Mouse (Mus musculus) liver, embryonic 14.5 days (tissue): ENCODE results near the gene Stk17b. TPM values are rescaled to one million over a fixed set of nuclear protein-coding genes. Genes with fewer than 3 reads are reported as not detected.
"Not testable (repeated sequence)": the region's sequence is repeated elsewhere in the genome, so short reads cannot be mapped to it uniquely, and the experiment has no call there.

Experiments
- ATAC-seq: fragments of 200-750 bp; cut with Nextera tagmentation; 2 replicates; pipeline ENCODE4 v1.8.0; 2017; ENCODE audit warnings: moderate number of reproducible peaks, mild to moderate bottlenecking, moderate library complexity; ENCODE audit not compliant: insufficient read depth
- DNase-seq, 3 experiments: peaks; one replicate each; pipeline ENCODE4 v3.0.0-alpha.2; 2012 to 2013; ENCODE audit warnings: low read depth in 3 of 3, low spot score in 3 of 3
- H3K27ac ChIP-seq: fragments of 300-500 bp; sonication (generic); 2 replicates; pipeline ENCODE4 v1.5.1; 2014; ENCODE audit warnings: moderate library complexity, mild to moderate bottlenecking, control low read depth, inconsistent platforms
- H3K27me3 ChIP-seq: fragments of 300-500 bp; sonication (generic); 2 replicates; pipeline ENCODE4 v1.6.1; 2014; ENCODE audit warnings: mild to moderate bottlenecking, low read length, moderate library complexity; ENCODE audit not compliant: control insufficient read depth, insufficient read depth
- H3K36me3 ChIP-seq: fragments of 300-500 bp; sonication (generic); replicated peaks from 2 replicates; pipeline ENCODE4 v1.6.1; 2014; ENCODE audit warnings: low read depth; ENCODE audit not compliant: control insufficient read depth, insufficient read depth
- H3K4me1 ChIP-seq, 2 experiments: fragments of 200-500 bp in 1 of 2; fragments of 300-500 bp in 1 of 2; sonication (generic) in 1 of 2; replicated peaks; 2 replicates each; pipeline ENCODE4 v1.6.1; 2012 to 2014; ENCODE audit warnings: antibody characterized with exemption in 1 of 2, inconsistent platforms in 1 of 2, low read length in 1 of 2; ENCODE audit not compliant: control insufficient read depth in 2 of 2, insufficient read depth in 2 of 2
- H3K4me2 ChIP-seq: fragments of 300-500 bp; sonication (generic); 2 replicates; pipeline ENCODE4 v1.6.1; 2014; ENCODE audit warnings: low read depth, mild to moderate bottlenecking, control low read depth, moderate library complexity
- H3K4me3 ChIP-seq, 2 experiments: fragments of 200-500 bp in 1 of 2; fragments of 300-500 bp in 1 of 2; sonication (generic) in 1 of 2; 2 replicates each; pipeline ENCODE4 v1.5.1; 2012 to 2014; ENCODE audit warnings: low read depth in 2 of 2, low read length in 2 of 2, mild to moderate bottlenecking in 2 of 2, control low read depth in 1 of 2, inconsistent platforms in 1 of 2, moderate library complexity in 1 of 2; ENCODE audit not compliant: insufficient read depth in 1 of 2
- H3K9ac ChIP-seq: fragments of 300-500 bp; sonication (generic); replicated peaks from 2 replicates; pipeline ENCODE4 v1.6.1; 2014; ENCODE audit warnings: mild to moderate bottlenecking, control low read depth, moderate library complexity
- H3K9me3 ChIP-seq: fragments of 300-500 bp; sonication (generic); 2 replicates; pipeline ENCODE4 v1.6.1; 2016; ENCODE audit warnings: low read length, mixed read lengths; ENCODE audit not compliant: control insufficient read depth
- CTCF ChIP-seq: IDR thresholded peaks from 2 replicates; pipeline ENCODE4 v1.5.1; 2016; ENCODE audit warnings: antibody characterized with exemption, low read depth, control low read depth
- EP300 ChIP-seq: IDR thresholded peaks from 2 replicates; pipeline ENCODE4 v1.6.1; 2016; ENCODE audit warnings: antibody characterized with exemption, low read depth
- WGBS: fragments of 180-500 bp; shearing (Covaris S2); extraction: QIAGEN DNeasy Blood & Tissue Kit; methylation state at CpG from one replicate; pipeline ENCODE4 v1.1.7; 2014; ENCODE audit not compliant: insufficient replicate concordance; 5-methylcytosine and 5-hydroxymethylcytosine counted together
- polyA plus RNA-seq, 2 experiments: library from polyadenylated mRNA; depleted of rRNA in 1 of 2; stranded (reverse) in 1 of 2; unstranded in 1 of 2; fragments of >200 nt; fragmentation: Nextera tagmentation in 1 of 2; extraction: Ambion mirVana in 1 of 2; gene quantifications; 2 replicates each; pipeline versions ENCODE4 v1.2.1 to v1.2.3; 2012 to 2014

The Stk17b gene
- polyA plus RNA-seq, 2 experiments: 6.8 to 19.8 TPM

DNA sequence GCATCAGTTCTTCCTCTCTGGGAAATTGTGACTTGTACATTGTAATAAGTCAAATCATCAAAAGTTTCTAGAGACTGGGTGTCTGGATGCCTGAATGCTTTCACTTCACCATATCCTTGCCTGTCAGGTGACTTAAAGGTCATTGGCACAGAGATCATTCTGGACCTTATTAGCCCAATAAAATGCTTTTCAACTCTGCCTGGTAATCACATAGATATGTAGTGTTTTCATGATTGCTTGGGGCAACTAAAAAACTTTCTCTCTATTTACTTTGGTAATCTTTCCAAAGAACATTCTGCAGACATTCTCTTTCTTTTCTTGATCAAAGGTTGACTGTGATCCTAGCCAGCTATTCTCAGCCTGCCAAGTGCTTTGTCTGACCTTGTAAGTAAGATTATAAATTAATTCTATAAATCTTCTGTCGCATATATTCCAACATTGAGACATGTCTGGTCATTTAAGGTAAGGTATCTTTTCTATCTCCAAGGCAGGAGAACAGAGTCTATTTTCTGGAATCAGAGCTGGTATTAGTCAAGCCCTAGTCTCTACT, 69.0 kb downstream of the Stk17b start:
- Histone ChIP-seq H3K27me3 (no peaks in the 10 kb centered on the region), H3K4me3 (no peak overlapping the region), H3K9ac (no peak overlapping the region), H3K27ac (no peak overlapping the region), H3K4me2 (no peak overlapping the region), H3K36me3 (no peaks in the 10 kb centered on the region), H3K4me1 (no peaks in the 10 kb centered on the region), H3K9me3 (no peaks in the 10 kb centered on the region)
- DNase-seq (no peak), ATAC-seq (no peak)
- TF ChIP-seq EP300 (no peak), CTCF (no peak)
- WGBS: 59% methylated on average over 1 of the region's 1 CpGs

DNA sequence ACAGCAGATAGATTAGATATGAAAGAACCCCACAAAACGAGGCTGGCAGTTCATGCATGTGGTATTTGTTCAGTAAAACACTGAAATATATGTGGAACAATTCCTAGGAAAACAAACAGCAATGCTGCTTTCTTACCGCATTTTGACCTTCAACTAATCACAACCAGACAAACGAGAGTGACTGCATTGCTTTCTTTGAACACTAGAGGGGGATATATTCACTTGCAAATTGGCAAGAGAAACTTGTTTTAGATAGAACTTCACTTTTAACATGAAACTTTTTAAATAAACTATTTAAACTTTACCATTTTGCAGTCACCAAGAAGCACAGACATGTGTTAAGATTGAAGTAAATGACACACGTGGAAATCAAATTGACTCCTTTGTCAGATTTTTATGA, 69.6 kb downstream of the Stk17b start:
- ATAC-seq (no peak), DNase-seq (peak; percentile 17 to 37 (median 24))
- WGBS: 4% methylated on average over 4 of the region's 4 CpGs

DNA sequence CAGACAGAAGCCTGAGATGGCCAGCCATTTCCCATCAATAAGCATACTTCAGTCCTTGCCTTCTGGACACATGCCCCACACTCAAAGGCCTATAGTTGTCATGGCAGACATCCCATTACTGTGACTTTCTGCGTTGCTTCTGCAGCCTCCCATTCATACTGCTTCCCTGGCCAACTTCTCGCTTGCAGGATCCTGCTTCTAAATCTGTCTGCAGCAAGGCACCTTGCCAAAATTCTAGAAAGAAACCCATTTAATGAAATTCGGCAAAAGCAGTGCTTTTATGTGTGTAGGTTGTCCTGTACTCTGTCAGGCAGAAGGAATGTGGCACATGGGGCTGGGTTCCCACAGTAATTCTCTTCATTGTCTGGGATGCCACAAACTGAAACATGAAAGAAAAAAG, 71.6 kb downstream of the Stk17b start:
- H3K4me3 ChIP-seq, H3K9me3 ChIP-seq, H3K4me1 ChIP-seq, DNase-seq, H3K27ac ChIP-seq, H3K4me2 ChIP-seq, H3K36me3 ChIP-seq, H3K9ac ChIP-seq, H3K27me3 ChIP-seq, ATAC-seq: not testable (repeated sequence)
- WGBS: 55% methylated on average over 2 of the region's 3 CpGs

More for the DNA sequence above, 69.6 kb downstream of the Stk17b start:
- H3K27ac ChIP-seq: no peak overlapping the region
- no peaks in the 10 kb centered on the region for H3K9me3 ChIP-seq
- no peak overlapping the region for H3K4me3 ChIP-seq
- no peaks in the 10 kb centered on the region for H3K4me1 ChIP-seq
- no peaks in the 10 kb centered on the region for H3K27me3 ChIP-seq
- no peaks in the 10 kb centered on the region for H3K36me3 ChIP-seq
- no peak overlapping the region for H3K9ac ChIP-seq
- TF ChIP-seq EP300 (no peak), CTCF (peak; percentile 63)
- no peak overlapping the region for H3K4me2 ChIP-seq

GRCm38 (mm10) chr1:53711069-53711468, 74.0 kb downstream of the Stk17b start:
- Histone ChIP-seq H3K9ac (no peak overlapping the region), H3K9me3 (no peaks in the 10 kb centered on the region), H3K4me3 (no peak overlapping the region), H3K27ac (no peak overlapping the region), H3K27me3 (no peaks in the 10 kb centered on the region), H3K4me2 (no peak overlapping the region), H3K4me1 (no peaks in the 10 kb centered on the region), H3K36me3 (no peaks in the 10 kb centered on the region)
- WGBS: 64% methylated on average over 9 of the region's 9 CpGs
- DNase-seq (no peak), ATAC-seq (no peak)
- TF ChIP-seq EP300 (no peak), CTCF (no peak)

- not testable (repeated sequence) for H3K9ac ChIP-seq, H3K9me3 ChIP-seq, DNase-seq, H3K4me3 ChIP-seq, H3K4me2 ChIP-seq, ATAC-seq, H3K27ac ChIP-seq, H3K36me3 ChIP-seq, H3K27me3 ChIP-seq, H3K4me1 ChIP-seq
- 56% methylated on average over 5 of the region's 5 CpGs for WGBS
Observed at GRCm38 (mm10) chr1:53709602-53710001, 75.4 kb downstream of the Stk17b start.
